Mouse (Mus musculus) MEL (cell line): ENCODE results near the gene Ttc16. TPM values are rescaled to one million over a fixed set of nuclear protein-coding genes. Genes with fewer than 3 reads are reported as not detected.

ENCODE experiments used
- DNase-seq: peaks from one replicate; pipeline ENCODE4 v3.0.0; 2011; ENCODE audit warnings: low read depth, low spot score
- H3K27ac ChIP-seq: 2 replicates; pipeline ENCODE4 v1.5.1; 2012; ENCODE audit warnings: low read depth, mild to moderate bottlenecking, control low read depth, low read length, moderate library complexity; ENCODE audit not compliant: control insufficient read depth
- H3K27me3 ChIP-seq, 2 experiments: fragments of 150-350 bp in 1 of 2; sonication (generic) in 1 of 2; 2 replicates each; pipeline ENCODE4 v1.6.1; 2012; ENCODE audit warnings: low read length in 2 of 2, mild to moderate bottlenecking in 2 of 2, improper control_type of control experiment in 1 of 2, moderate library complexity in 1 of 2; ENCODE audit not compliant: insufficient read depth in 2 of 2, control insufficient read depth in 1 of 2
- H3K36me3 ChIP-seq, 2 experiments: 2 replicates each; pipeline ENCODE4 v1.6.1; 2012 to 2014; ENCODE audit warnings: low read length in 2 of 2, improper control_type of control experiment in 1 of 2, inconsistent platforms in 1 of 2, mild to moderate bottlenecking in 1 of 2; ENCODE audit not compliant: insufficient read depth in 2 of 2, control insufficient read depth in 1 of 2
- H3K4me1 ChIP-seq, 2 experiments: fragments of 150-350 bp in 1 of 2; sonication (generic) in 1 of 2; 2 replicates each; pipeline ENCODE4 v1.6.1; 2012; ENCODE audit warnings: low read length in 2 of 2, improper control_type of control experiment in 1 of 2, mild to moderate bottlenecking in 1 of 2; ENCODE audit not compliant: insufficient read depth in 2 of 2, control insufficient read depth in 1 of 2
- H3K4me3 ChIP-seq, 2 experiments: fragments of 150-350 bp in 1 of 2; sonication (generic) in 1 of 2; 2 replicates each; pipeline ENCODE4 v1.5.1; 2012; ENCODE audit warnings: low read depth in 2 of 2, low read length in 2 of 2, mild to moderate bottlenecking in 2 of 2, moderate library complexity in 2 of 2, control low read depth in 1 of 2, improper control_type of control experiment in 1 of 2; ENCODE audit not compliant: control insufficient read depth in 1 of 2, insufficient read depth in 1 of 2
- H3K79me2 ChIP-seq: 2 replicates; pipeline ENCODE4 v1.6.1; 2012; ENCODE audit warnings: mild to moderate bottlenecking, low read length, moderate library complexity; ENCODE audit not compliant: control insufficient read depth, poor library complexity, insufficient read depth
- H3K9ac ChIP-seq: 2 replicates; pipeline ENCODE4 v1.6.1; 2012; ENCODE audit warnings: low read depth, mild to moderate bottlenecking, control low read depth, low read length, moderate library complexity; ENCODE audit not compliant: control insufficient read depth, poor library complexity, severe bottlenecking
- H3K9me3 ChIP-seq: fragments of 150-350 bp; sonication (generic); replicated peaks from 2 replicates; pipeline ENCODE4 v1.6.1; 2012; ENCODE audit warnings: mild to moderate bottlenecking, low read length, improper control_type of control experiment, moderate library complexity; ENCODE audit not compliant: insufficient read depth
- CHD1 ChIP-seq: IDR thresholded peaks from 2 replicates; pipeline ENCODE4 v1.6.1; 2012; ENCODE audit warnings: low read depth, mild to moderate bottlenecking, inconsistent platforms, low read length, improper control_type of control experiment
- CTCF ChIP-seq, 3 experiments: IDR thresholded peaks in 2 of 3; conservative IDR thresholded peaks in 1 of 3; 2 replicates each; pipeline ENCODE4 v1.5.1; 2011 to 2012; ENCODE audit warnings: low read length in 3 of 3, low read depth in 2 of 3, mild to moderate bottlenecking in 2 of 3, improper control_type of control experiment in 1 of 3, inconsistent platforms in 1 of 3, mixed read lengths in 1 of 3, moderate library complexity in 1 of 3; ENCODE audit not compliant: control insufficient read depth in 1 of 3, insufficient read depth in 1 of 3, poor library complexity in 1 of 3, severe bottlenecking in 1 of 3
- ELF1 ChIP-seq: IDR thresholded peaks from 2 replicates; pipeline ENCODE4 v1.6.1; 2014; ENCODE audit warnings: low read depth, mild to moderate bottlenecking, inconsistent platforms, low read length, improper control_type of control experiment, moderate library complexity
- GATA1 ChIP-seq: IDR thresholded peaks from 2 replicates; pipeline ENCODE4 v1.6.1; 2011; ENCODE audit warnings: low read depth, low read length, improper control_type of control experiment
- MAX ChIP-seq: IDR thresholded peaks from 2 replicates; pipeline ENCODE4 v1.6.1; 2011; ENCODE audit warnings: low read length, improper control_type of control experiment
- MXI1 ChIP-seq: IDR thresholded peaks from 2 replicates; pipeline ENCODE4 v1.6.1; 2011; ENCODE audit warnings: mild to moderate bottlenecking, low read depth, low read length, improper control_type of control experiment
- MYB ChIP-seq: IDR thresholded peaks from 2 replicates; pipeline ENCODE4 v1.6.1; 2011; ENCODE audit warnings: mild to moderate bottlenecking, low read depth, low read length, improper control_type of control experiment
- NELFE ChIP-seq: IDR thresholded peaks from 2 replicates; pipeline ENCODE4 v1.6.1; 2011; ENCODE audit warnings: low read depth, low read length, improper control_type of control experiment
- NRF1 ChIP-seq: IDR thresholded peaks from 2 replicates; pipeline ENCODE4 v1.6.1; 2014; ENCODE audit warnings: low read depth, mild to moderate bottlenecking, inconsistent platforms, low read length, improper control_type of control experiment, moderate library complexity; ENCODE audit not compliant: poor library complexity, insufficient read depth, severe bottlenecking
- RAD21 ChIP-seq: IDR thresholded peaks from 2 replicates; pipeline ENCODE4 v1.6.1; 2011; ENCODE audit warnings: mild to moderate bottlenecking, low read depth, low read length, improper control_type of control experiment
- SMC3 ChIP-seq: IDR thresholded peaks from 2 replicates; pipeline ENCODE4 v1.6.1; 2011; ENCODE audit warnings: low read depth, low read length, improper control_type of control experiment
- UBTF ChIP-seq: IDR thresholded peaks from 2 replicates; pipeline ENCODE4 v1.6.1; 2012; ENCODE audit warnings: low read depth, mild to moderate bottlenecking, inconsistent platforms, low read length, improper control_type of control experiment, moderate library complexity, borderline replicate concordance; ENCODE audit not compliant: insufficient read depth
- ZNF384 ChIP-seq: IDR thresholded peaks from 2 replicates; pipeline ENCODE4 v1.6.1; 2012; ENCODE audit warnings: low read depth, mild to moderate bottlenecking, inconsistent platforms, low read length, improper control_type of control experiment
- polyA plus RNA-seq, 2 experiments: library from polyadenylated mRNA; stranded (reverse) in 1 of 2; unstranded in 1 of 2; fragments of >175 nt in 1 of 2; fragments of >200 nt in 1 of 2; gene quantifications; 2 replicates each; pipeline versions ENCODE4 v1.2.1 to v1.2.4; 2012; ENCODE audit warnings: low replicate concordance in 2 of 2, low read depth in 1 of 2; ENCODE audit not compliant: insufficient read length in 2 of 2, insufficient read depth in 1 of 2, missing spikeins in 1 of 2
- total RNA-seq: library from RNA; depleted of rRNA; stranded (reverse); fragments of 300-350 nt; gene quantifications from 2 replicates; pipeline ENCODE4 v1.2.3, GENCODE M21; 2012

Ttc16 gene
- total and polyA plus RNA-seq, 3 experiments: 0.35 to 0.69 TPM; not detected in 1

DNA sequence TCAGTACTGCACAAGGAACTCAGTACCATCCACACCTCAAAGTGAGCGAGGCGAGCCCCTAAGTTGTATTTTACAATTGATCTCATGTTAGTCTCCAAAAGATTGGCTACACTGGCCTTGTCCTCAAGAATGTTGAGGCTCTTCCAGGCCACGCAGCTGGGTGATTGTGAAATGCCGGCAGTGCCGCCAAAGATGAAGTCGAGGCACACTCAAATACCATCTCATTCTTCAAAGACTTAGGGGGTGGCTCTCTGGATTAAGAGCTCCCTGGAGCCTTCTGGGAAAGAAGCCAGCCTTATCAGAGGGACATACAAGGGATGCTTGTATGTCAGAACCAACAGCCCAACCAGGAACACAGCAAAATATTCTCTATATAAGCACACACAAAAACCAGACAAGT, 15.9 kb upstream of the Ttc16 start:
- H3K4me1 ChIP-seq: no peaks in the 10 kb centered on the region
- H3K27me3 ChIP-seq: no peaks in the 10 kb centered on the region
- no peak overlapping the region for H3K4me3 ChIP-seq
- H3K9me3 ChIP-seq: no peaks in the 10 kb centered on the region
- DNase-seq: no peak
- no peak for TF ChIP-seq NELFE
- H3K27ac ChIP-seq: no peak overlapping the region
- H3K9ac ChIP-seq: no peak overlapping the region
- no peaks in the 10 kb centered on the region for H3K79me2 ChIP-seq
- H3K36me3 ChIP-seq: no peaks in the 10 kb centered on the region

DNA sequence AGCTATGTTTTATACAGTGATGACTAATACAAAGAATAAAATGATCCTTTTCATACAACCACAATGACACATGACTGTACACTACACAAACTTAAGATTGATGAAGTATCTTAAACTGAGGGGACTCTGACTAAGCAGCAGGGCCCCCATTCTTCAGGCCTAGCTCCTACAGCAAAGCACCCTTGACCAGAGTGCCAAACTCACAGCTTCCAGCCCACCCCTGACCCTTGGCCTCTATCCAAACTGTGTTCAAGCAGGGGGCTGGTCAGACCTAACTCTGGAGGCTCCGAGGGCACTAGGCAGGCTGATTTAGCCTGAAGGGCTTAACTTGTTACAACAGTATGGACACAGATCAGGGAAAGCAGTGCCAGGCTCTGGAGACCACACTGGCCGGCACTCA, 13.1 kb upstream of the Ttc16 start:
- no peaks in the 10 kb centered on the region for H3K27me3 ChIP-seq
- H3K9ac ChIP-seq: no peak overlapping the region
- TF ChIP-seq MYB (no peak), UBTF (no peak), CHD1 (no peak), GATA1 (no peak), ZNF384 (no peak), MAX (no peak), MXI1 (no peak)
- H3K36me3 ChIP-seq: no peaks in the 10 kb centered on the region
- no peaks in the 10 kb centered on the region for H3K4me1 ChIP-seq
- no peak for DNase-seq
- no peak overlapping the region for H3K4me3 ChIP-seq
- H3K79me2 ChIP-seq: no peaks in the 10 kb centered on the region
- no peaks in the 10 kb centered on the region for H3K9me3 ChIP-seq
- no peak overlapping the region for H3K27ac ChIP-seq

DNA sequence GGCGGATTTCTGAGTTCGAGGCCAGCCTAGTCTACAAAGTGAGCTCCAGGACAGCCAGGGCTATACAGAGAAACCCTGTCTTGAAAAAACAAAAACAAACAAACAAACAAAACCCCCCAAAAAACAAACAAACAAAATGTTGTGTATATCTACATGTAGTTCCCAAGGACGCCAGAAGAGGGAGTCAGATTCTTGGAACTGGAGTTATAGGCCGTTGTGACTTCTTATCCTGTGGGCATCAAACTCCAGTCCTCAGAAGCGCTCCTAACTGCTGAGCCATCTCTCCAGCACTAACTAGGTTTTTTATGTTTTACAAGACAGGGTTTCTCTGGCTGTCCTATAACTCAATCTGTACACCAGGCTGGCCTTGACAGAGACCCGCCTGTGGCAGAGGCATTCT, 11.7 kb upstream of the Ttc16 start:
- Histone ChIP-seq H3K4me1 (no peaks in the 10 kb centered on the region), H3K79me2 (no peaks in the 10 kb centered on the region), H3K9me3 (no peaks in the 10 kb centered on the region), H3K36me3 (no peaks in the 10 kb centered on the region), H3K4me3 (no peak overlapping the region), H3K27me3 (no peaks in the 10 kb centered on the region), H3K27ac (no peak overlapping the region), H3K9ac (no peak overlapping the region)
- TF ChIP-seq NRF1 (no peak), ELF1 (no peak), SMC3 (peak; percentile 53), CTCF (IDR thresholded peaks at IDR 0.05 in 2 of 3, conservative IDR thresholded peaks at IDR 0.05 in 1 of 3; ENCODE audit: control insufficient read depth in 1 of 3, insufficient read depth in 1 of 3, low read depth in 2 of 3, low read length in 3 of 3, poor library complexity in 1 of 3, severe bottlenecking in 1 of 3) (peak; percentile 23 to 60 (median 56); a peak in 4 of 6 replicates), RAD21 (peak; percentile 38)
- peak; percentile 45 for DNase-seq
